Mouse (Mus musculus) thymus, adult 2 months (tissue): ENCODE data around the gene Map7d1.

Experiments used
- CTCF ChIP-seq: fragments of 200-500 bp; IDR thresholded peaks from 2 replicates; pipeline ENCODE4 v1.5.1; 2012; ENCODE audit warnings: mild to moderate bottlenecking, control low read depth, low read length, moderate library complexity, borderline replicate concordance; ENCODE audit not compliant: control insufficient read depth, poor library complexity, insufficient read depth; ENCODE audit errors: extremely low read depth
- POLR2A ChIP-seq: fragments of 200-500 bp; IDR thresholded peaks from 2 replicates; pipeline ENCODE4 v1.6.1; 2012; ENCODE audit warnings: mild to moderate bottlenecking, low read length, control low read depth, moderate library complexity; ENCODE audit not compliant: control insufficient read depth, poor library complexity, insufficient read depth; ENCODE audit errors: extremely low read depth

DNA sequence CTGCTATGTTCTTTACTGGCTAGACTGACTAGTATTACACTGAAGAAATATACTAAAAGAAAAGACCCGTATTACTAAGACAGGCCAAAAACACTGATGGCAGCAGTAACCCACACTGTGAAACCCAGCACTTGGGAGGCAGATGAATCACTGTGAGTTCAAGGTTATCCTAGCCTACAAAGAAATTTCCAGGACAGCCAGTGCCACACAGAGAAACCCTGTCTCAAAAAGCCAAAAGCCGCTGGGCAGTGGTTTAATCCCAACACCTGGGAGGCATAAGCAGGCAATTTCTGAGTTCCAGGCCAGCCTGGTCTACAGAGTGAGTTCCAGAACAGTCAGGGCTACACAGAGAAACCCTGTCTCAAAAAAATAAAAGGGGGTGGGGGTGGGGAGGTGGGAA is 65.5 kb downstream of the Map7d1 start:
- TF ChIP-seq CTCF (no peak), POLR2A (no peak)
